Mouse (Mus musculus) lung, embryonic 16.5 days (tissue): Measurements from ENCODE around the gene Tph2. TPM values are rescaled to one million over a fixed set of nuclear protein-coding genes. Genes with fewer than 3 reads are reported as not detected.

Experiments used
- ATAC-seq: fragments of 200-750 bp; cut with Nextera tagmentation; 2 replicates; pipeline ENCODE4 v1.8.0; 2017; ENCODE audit warnings: low read depth, mild to moderate bottlenecking, moderate library complexity
- H3K27ac ChIP-seq: fragments of 300-500 bp; sonication (generic); 2 replicates; pipeline ENCODE4 v1.5.1; 2014; ENCODE audit warnings: mild to moderate bottlenecking, control low read depth, low read length
- H3K27me3 ChIP-seq: fragments of 300-500 bp; sonication (generic); 2 replicates; pipeline ENCODE4 v1.6.1; 2014; ENCODE audit warnings: low read depth, low read length, mixed read lengths; ENCODE audit not compliant: control insufficient read depth, insufficient read depth
- H3K36me3 ChIP-seq: fragments of 300-500 bp; sonication (generic); 2 replicates; pipeline ENCODE4 v1.6.1; 2014; ENCODE audit warnings: low read length; ENCODE audit not compliant: control insufficient read depth, insufficient read depth
- H3K4me1 ChIP-seq: fragments of 300-500 bp; sonication (generic); replicated peaks from 2 replicates; pipeline ENCODE4 v1.6.1; 2014; ENCODE audit warnings: low read length, mixed read lengths; ENCODE audit not compliant: control insufficient read depth, insufficient read depth
- H3K4me2 ChIP-seq: fragments of 300-500 bp; sonication (generic); 2 replicates; pipeline ENCODE4 v1.6.1; 2014; ENCODE audit warnings: low read depth, low read length, control low read depth
- H3K4me3 ChIP-seq: fragments of 300-500 bp; sonication (generic); 2 replicates; pipeline ENCODE4 v1.5.1; 2014; ENCODE audit warnings: mild to moderate bottlenecking, low read length, control low read depth
- H3K9ac ChIP-seq: fragments of 300-500 bp; sonication (generic); 2 replicates; pipeline ENCODE4 v1.6.1; 2014; ENCODE audit warnings: low read length, control low read depth
- H3K9me3 ChIP-seq: fragments of 300-500 bp; sonication (generic); 2 replicates; pipeline ENCODE4 v1.6.1; 2016; ENCODE audit warnings: low read length; ENCODE audit not compliant: control insufficient read depth
- WGBS: fragments of 180-500 bp; shearing (Covaris S2); extraction: QIAGEN DNeasy Blood & Tissue Kit; methylation state at CpG from one replicate; pipeline ENCODE4 v1.1.7; 2014; 5-methylcytosine and 5-hydroxymethylcytosine counted together
- polyA plus RNA-seq: library from polyadenylated mRNA; unstranded; fragments of >200 nt; fragmentation: Nextera tagmentation; extraction: Ambion mirVana; gene quantifications from 2 replicates; pipeline ENCODE4 v1.2.1, GENCODE M21; 2015

The Tph2 gene
- not detected in 2 replicates for polyA plus RNA-seq

- Histone ChIP-seq H3K4me3 (no peak within 1 kb of the TSS), H3K27ac (no peak within 1 kb of the TSS), H3K9me3 (no peaks in the 10 kb centered on the region), H3K27me3 (no peaks in the 10 kb centered on the region), H3K4me2 (no peak within 1 kb of the TSS), H3K36me3 (no peaks in the 10 kb centered on the region), H3K9ac (no peak within 1 kb of the TSS), H3K4me1 (no peaks in the 10 kb centered on the region)
- peak; percentile 74 for ATAC-seq
- 6% methylated on average over 9 of the region's 9 CpGs for WGBS
Observed at GRCm38 (mm10) chr10:115184697-115185096, at the start of gene Tph2. TSS of gene Tph2 (minus strand) at chr10:115185022.

- H3K36me3 ChIP-seq, result peaks cover 18% of the 10 kb centered on the region
- no peak overlapping the region for H3K4me2 ChIP-seq
- no peak for ATAC-seq
- no peak overlapping the region for H3K4me3 ChIP-seq
- no peaks in the 10 kb centered on the region for H3K4me1 ChIP-seq
- H3K9me3 ChIP-seq, result no peaks in the 10 kb centered on the region
- no peak overlapping the region for H3K27ac ChIP-seq
- no peak overlapping the region for H3K9ac ChIP-seq
- H3K27me3 ChIP-seq, result no peaks in the 10 kb centered on the region
- WGBS, result 84% methylated on average over 3 of the region's 3 CpGs
Observed at GRCm38 (mm10) chr10:115233798-115234197, 49.0 kb upstream of the Tph2 start.

GRCm38 (mm10) chr10:115232513-115232912 is 47.7 kb upstream of the Tph2 start:
- no peaks in the 10 kb centered on the region for H3K27me3 ChIP-seq
- H3K4me3 ChIP-seq, result no peak overlapping the region
- peaks cover 16% of the 10 kb centered on the region for H3K36me3 ChIP-seq
- WGBS, result 78% methylated on average over 3 of the region's 3 CpGs
- no peaks in the 10 kb centered on the region for H3K9me3 ChIP-seq
- ATAC-seq, result no peak
- no peak overlapping the region for H3K9ac ChIP-seq
- H3K4me1 ChIP-seq, result no peaks in the 10 kb centered on the region
- no peak overlapping the region for H3K27ac ChIP-seq
- H3K4me2 ChIP-seq, result no peak overlapping the region

- H3K27ac ChIP-seq, result no peak overlapping the region
- H3K9ac ChIP-seq, result no peak overlapping the region
- no peak overlapping the region for H3K4me3 ChIP-seq
- no peaks in the 10 kb centered on the region for H3K27me3 ChIP-seq
- no peaks in the 10 kb centered on the region for H3K4me1 ChIP-seq
- WGBS, result 86% methylated on average over 9 of the region's 9 CpGs
- ATAC-seq, result no peak
- H3K9me3 ChIP-seq, result no peaks in the 10 kb centered on the region
- H3K36me3 ChIP-seq, result peaks cover 16% of the 10 kb centered on the region
- H3K4me2 ChIP-seq, result no peak overlapping the region
Observed at GRCm38 (mm10) chr10:115229023-115229422, 44.2 kb upstream of the Tph2 start.

- WGBS, result 88% methylated on average over 7 of the region's 7 CpGs
- ATAC-seq, result no peak
- no peaks in the 10 kb centered on the region for H3K27me3 ChIP-seq
- H3K27ac ChIP-seq, result no peak overlapping the region
- peaks cover 10% of the 10 kb centered on the region for H3K36me3 ChIP-seq
- no peak overlapping the region for H3K9ac ChIP-seq
- no peak overlapping the region for H3K4me2 ChIP-seq
- H3K4me1 ChIP-seq, result no peaks in the 10 kb centered on the region
- H3K9me3 ChIP-seq, result no peaks in the 10 kb centered on the region
- no peak overlapping the region for H3K4me3 ChIP-seq
Observed at GRCm38 (mm10) chr10:115226586-115226985, 41.8 kb upstream of the Tph2 start.

- no peak overlapping the region for H3K4me3 ChIP-seq
- no peak overlapping the region for H3K9ac ChIP-seq
- no peak overlapping the region for H3K4me2 ChIP-seq
- H3K27me3 ChIP-seq, result no peaks in the 10 kb centered on the region
- peaks cover 6% of the 10 kb centered on the region for H3K36me3 ChIP-seq
- no peaks in the 10 kb centered on the region for H3K9me3 ChIP-seq
- WGBS, result 84% methylated on average over 3 of the region's 3 CpGs
- no peaks in the 10 kb centered on the region for H3K4me1 ChIP-seq
- no peak overlapping the region for H3K27ac ChIP-seq
- no peak for ATAC-seq
Observed at GRCm38 (mm10) chr10:115223845-115224244, 39.0 kb upstream of the Tph2 start.

GRCm38 (mm10) chr10:115212916-115213580 is 28.2 kb upstream of the Tph2 start:
- Histone ChIP-seq H3K4me2 (no peak overlapping the region), H3K27me3 (no peaks in the 10 kb centered on the region), H3K27ac (no peak overlapping the region), H3K4me3 (no peak overlapping the region), H3K9ac (no peak overlapping the region), H3K36me3 (peaks cover 26% of the 10 kb centered on the region), H3K4me1 (no peaks in the 10 kb centered on the region), H3K9me3 (no peaks in the 10 kb centered on the region)
- ATAC-seq, result no peak
- WGBS, result 92% methylated on average over 11 of the region's 11 CpGs

- Histone ChIP-seq H3K27me3 (no peaks in the 10 kb centered on the region), H3K36me3 (peaks cover 17% of the 10 kb centered on the region), H3K9me3 (no peaks in the 10 kb centered on the region), H3K9ac (no peak overlapping the region), H3K4me3 (no peak overlapping the region), H3K4me2 (no peak overlapping the region), H3K27ac (no peak overlapping the region), H3K4me1 (no peaks in the 10 kb centered on the region)
- WGBS, result 83% methylated on average over 3 of the region's 3 CpGs
- no peak for ATAC-seq
Observed at GRCm38 (mm10) chr10:115205825-115206224, 21.0 kb upstream of the Tph2 start.

- Histone ChIP-seq H3K27ac (no peak overlapping the region), H3K9ac (no peak overlapping the region), H3K4me1 (no peaks in the 10 kb centered on the region), H3K4me3 (no peak overlapping the region), H3K4me2 (no peak overlapping the region), H3K27me3 (no peaks in the 10 kb centered on the region), H3K9me3 (no peaks in the 10 kb centered on the region), H3K36me3 (peaks cover 17% of the 10 kb centered on the region)
- ATAC-seq, result no peak
- 50% methylated on average over 1 of the region's 1 CpGs for WGBS
Observed at GRCm38 (mm10) chr10:115205284-115205683, 20.5 kb upstream of the Tph2 start.

- H3K4me3 ChIP-seq, result no peak overlapping the region
- no peak for ATAC-seq
- 75% methylated on average over 7 of the region's 7 CpGs for WGBS
- H3K4me1 ChIP-seq, result no peaks in the 10 kb centered on the region
- no peak overlapping the region for H3K4me2 ChIP-seq
- H3K27ac ChIP-seq, result no peak overlapping the region
- H3K27me3 ChIP-seq, result no peaks in the 10 kb centered on the region
- H3K9me3 ChIP-seq, result no peaks in the 10 kb centered on the region
- no peaks in the 10 kb centered on the region for H3K36me3 ChIP-seq
- H3K9ac ChIP-seq, result no peak overlapping the region
Observed at GRCm38 (mm10) chr10:115191214-115191613, 6.4 kb upstream of the Tph2 start.
